7 mouse cellular contexts compared by ENCODE assay signal in the genomic region with DNA sequence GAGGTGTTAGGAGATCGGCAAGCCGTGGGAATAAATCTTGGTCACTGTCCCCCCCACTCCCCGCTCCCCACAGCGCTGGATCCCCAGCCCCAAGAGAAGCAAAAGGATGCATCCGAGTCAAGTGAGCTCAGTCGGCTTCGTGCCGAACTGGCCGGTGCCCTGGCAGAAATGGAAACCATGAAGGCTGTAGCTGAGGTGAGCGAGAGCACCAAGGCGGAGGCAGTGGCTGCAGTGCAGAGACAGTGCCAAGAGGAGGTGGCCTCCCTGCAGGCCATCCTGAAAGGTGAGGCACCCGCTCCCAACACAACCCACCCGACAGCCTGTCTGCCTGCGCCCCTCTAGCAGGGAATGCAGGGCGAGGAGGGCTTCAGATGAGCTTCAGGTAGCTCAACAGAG. TPM values are rescaled to one million over a fixed set of nuclear protein-coding genes. Genes with fewer than 3 reads are reported as not detected.
A peak's percentile ranks its signal among the peaks of the same experiment; 100 is the strongest.
DNase-seq lines count a peak whose midpoint lies in the region; ATAC-seq and TF ChIP-seq lines count a peak whose summit lies in the region.

No protein-coding gene starts in this region.

- no peak overlapping the region for H3K27ac ChIP-seq in limb, embryonic 13.5 days
- no peak overlapping the region for H3K27ac ChIP-seq in olfactory bulb, adult 2 months (ENCODE audit: insufficient read depth, low read depth, low read length)

- H3K4me3 ChIP-seq in lung, adult 2 months (replicated peaks; ENCODE audit: extremely low read depth, low read depth, low read length) = peak overlapping the region; percentile 97
- peak overlapping the region; percentile 67 for H3K4me3 ChIP-seq in limb, embryonic 13.5 days
- peak overlapping the region; percentile 97 for H3K4me3 ChIP-seq in olfactory bulb, adult 2 months (ENCODE audit: insufficient read depth, low read depth, low read length)

- H3K27me3 ChIP-seq in limb, embryonic 13.5 days = no peaks in the 10 kb centered on the region

- peaks cover 22% of the 10 kb centered on the region for H3K36me3 ChIP-seq in limb, embryonic 13.5 days

- TF ChIP-seq POLR2A in lung, adult 2 months (IDR thresholded peaks at IDR 0.05; ENCODE audit: borderline replicate concordance, extremely low read depth, low read depth, low read length) = no peak
- no peak for TF ChIP-seq POLR2A in olfactory bulb, adult 2 months (IDR thresholded peaks at IDR 0.05; ENCODE audit: insufficient read depth, low read depth, low read length)

- H3K4me2 ChIP-seq in limb, embryonic 13.5 days (replicated peaks) = peak overlapping the region; percentile 71

- no peak for TF ChIP-seq CTCF in lung, adult 2 months (IDR thresholded peaks at IDR 0.05; ENCODE audit: insufficient read depth, low read length)
- TF ChIP-seq CTCF in olfactory bulb, adult 2 months (IDR thresholded peaks at IDR 0.05; ENCODE audit: insufficient read depth, low read depth, low read length) = no peak

- WGBS in lung, adult 2 months = 27% methylated on average over 15 of the region's 15 CpGs
- WGBS in limb, embryonic 13.5 days = 36% methylated on average over 15 of the region's 15 CpGs
- WGBS in olfactory bulb, adult 2 months = 18% methylated on average over 15 of the region's 15 CpGs

- H3K9ac ChIP-seq in limb, embryonic 13.5 days = peak overlapping the region; percentile 90

- peak; percentile 18; the same call in 1 of the 2 replicates for ATAC-seq in erythroblast, adult 5-6 weeks (replicated peaks; ENCODE audit: low FRiP score, poor library complexity, severe bottlenecking)
- 0 out of 2 replicates have a peak, but pooled peaks have one; percentile 2 for ATAC-seq in limb, embryonic 13.5 days (ENCODE audit: low FRiP score, low read depth)

- DNase-seq in lung, adult 2 months = no peak
- no peak for DNase-seq in lung, postnatal 25 days (ENCODE audit: low spot score)
- no peak for DNase-seq in c-Kit-positive CD71-positive TER-119-positive erythroid progenitor cells, embryonic 14.5 days (ENCODE audit: low spot score)
- no peak for DNase-seq in urinary bladder, postnatal 10 days (ENCODE audit: low spot score)

- no peaks in the 10 kb centered on the region for H3K9me3 ChIP-seq in limb, embryonic 13.5 days

- H3K4me1 ChIP-seq in lung, adult 2 months (ENCODE audit: control insufficient read depth, insufficient read depth, low read length) = peaks cover 9% of the 10 kb centered on the region
- H3K4me1 ChIP-seq in limb, embryonic 13.5 days = peaks cover 15% of the 10 kb centered on the region
- H3K4me1 ChIP-seq in olfactory bulb, adult 2 months (ENCODE audit: control insufficient read depth, insufficient read depth, low read length) = peaks cover 12% of the 10 kb centered on the region

RNA-seq across cellular contexts. Expression of a gene that starts 0.9 kb away (rescaled TPM):
- 31.4 and 33.2 TPM in 2 replicates for polyA plus RNA-seq in lung, adult 2 months (2012; rRNA removed)
- 2.3 and 2.9 TPM in 2 replicates for total RNA-seq in erythroblast, adult 5-6 weeks (2015; ENCODE audit: low replicate concordance)
- 2.0 and 4.3 TPM in 2 replicates for total RNA-seq in erythroblast, adult 5-6 weeks (2017; ENCODE audit: low replicate concordance)
- polyA plus RNA-seq in limb, embryonic 13.5 days (2015; fragmentation: Nextera tagmentation; extraction: Ambion mirVana) = 36.6 and 37.0 TPM in 2 replicates
- not detected in 2 replicates for polyA plus RNA-seq in olfactory bulb, adult 2 months (2012; ENCODE audit: insufficient read depth, insufficient read length, low replicate concordance, missing spikeins)

RNA-seq across cellular contexts. Expression of a gene that starts 14.8 kb away (rescaled TPM):
- 11.0 and 20.6 TPM in 2 replicates for polyA plus RNA-seq in lung, adult 2 months (2012; rRNA removed)
- total RNA-seq in erythroblast, adult 5-6 weeks (2015; ENCODE audit: low replicate concordance) = not detected in 2 replicates
- total RNA-seq in erythroblast, adult 5-6 weeks (2017; ENCODE audit: low replicate concordance) = 0.28 TPM in 1 of 2 replicates, not detected in the other
- polyA plus RNA-seq in limb, embryonic 13.5 days (2015; fragmentation: Nextera tagmentation; extraction: Ambion mirVana) = not detected in 2 replicates
- not detected in 2 replicates for polyA plus RNA-seq in olfactory bulb, adult 2 months (2012; ENCODE audit: insufficient read depth, insufficient read length, low replicate concordance, missing spikeins)

RNA-seq across cellular contexts. Expression of a gene that starts 33.0 kb away (rescaled TPM):
- polyA plus RNA-seq in lung, adult 2 months (2012; rRNA removed) = 6.0 and 6.5 TPM in 2 replicates
- 5.6 and 6.3 TPM in 2 replicates for total RNA-seq in erythroblast, adult 5-6 weeks (2015; ENCODE audit: low replicate concordance)
- 9.8 and 17.8 TPM in 2 replicates for total RNA-seq in erythroblast, adult 5-6 weeks (2017; ENCODE audit: low replicate concordance)
- polyA plus RNA-seq in limb, embryonic 13.5 days (2015; fragmentation: Nextera tagmentation; extraction: Ambion mirVana) = 2.3 and 2.4 TPM in 2 replicates
- polyA plus RNA-seq in olfactory bulb, adult 2 months (2012; ENCODE audit: insufficient read depth, insufficient read length, low replicate concordance, missing spikeins) = not detected in 2 replicates

RNA-seq across cellular contexts. Expression of a gene that starts 33.4 kb away (rescaled TPM):
- 10.7 and 289 TPM in 2 replicates for polyA plus RNA-seq in lung, adult 2 months (2012; rRNA removed)
- total RNA-seq in erythroblast, adult 5-6 weeks (2015; ENCODE audit: low replicate concordance) = not detected in 2 replicates
- total RNA-seq in erythroblast, adult 5-6 weeks (2017; ENCODE audit: low replicate concordance) = not detected in 2 replicates
- 90.2 and 93.8 TPM in 2 replicates for polyA plus RNA-seq in limb, embryonic 13.5 days (2015; fragmentation: Nextera tagmentation; extraction: Ambion mirVana)
- polyA plus RNA-seq in olfactory bulb, adult 2 months (2012; ENCODE audit: insufficient read depth, insufficient read length, low replicate concordance, missing spikeins) = not detected in 2 replicates

RNA-seq across cellular contexts. Expression of a gene that starts 45.7 kb away (rescaled TPM):
- 58.1 and 62.4 TPM in 2 replicates for polyA plus RNA-seq in lung, adult 2 months (2012; rRNA removed)
- total RNA-seq in erythroblast, adult 5-6 weeks (2015; ENCODE audit: low replicate concordance) = 4.0 and 7.7 TPM in 2 replicates
- 6.6 and 19.6 TPM in 2 replicates for total RNA-seq in erythroblast, adult 5-6 weeks (2017; ENCODE audit: low replicate concordance)
- 56.6 and 61.4 TPM in 2 replicates for polyA plus RNA-seq in limb, embryonic 13.5 days (2015; fragmentation: Nextera tagmentation; extraction: Ambion mirVana)
- polyA plus RNA-seq in olfactory bulb, adult 2 months (2012; ENCODE audit: insufficient read depth, insufficient read length, low replicate concordance, missing spikeins) = not detected in 2 replicates

Comparison
In these comparisons a context has a peak if more than half of its experiments do, and no peak if none do; other contexts are left out.
1. RNA of a gene that starts 14.8 kb away (polyA plus RNA-seq): 11.0 to 20.6 TPM in lung, adult 2 months; not detected in limb, embryonic 13.5 days and not detected in olfactory bulb, adult 2 months; every median in the first group is over 10 times any median in the second.
2. Peak in every context shown above with its lines, with median percentiles within 50 percentile points of each other: H3K4me3 ChIP-seq.